Mouse (Mus musculus) Patski (cell line): ENCODE measurements around the gene Ubl3. TPM values are rescaled to one million over a fixed set of nuclear protein-coding genes. Genes with fewer than 3 reads are reported as not detected.

Experiments used
- ATAC-seq: fragments of 100-300 bp; one replicate; pipeline ENCODE4 v1.8.0; 2021
- CTCF ChIA-PET: fragments of 350-600 bp; sonication (Branson Sonifier 250); formaldehyde crosslinking; loops from one replicate; lab custom pipeline; 2022; ENCODE audit warnings: inconsistent platforms; lab: Charles Lee
- POLR2A ChIA-PET: fragments of 350-600 bp; sonication (Branson Sonifier 250); formaldehyde crosslinking; loops from one replicate; lab custom pipeline; 2022; ENCODE audit warnings: antibody characterized with exemption, inconsistent platforms; lab: Charles Lee
- DNase-seq: peaks from one replicate; pipeline ENCODE4 v3.0.0-alpha.2; 2011; ENCODE audit warnings: low read depth, low spot score
- H3K27me3 ChIP-seq: fragments of 371-371 bp; one replicate; pipeline ENCODE4 v1.5.1; 2021
- CTCF ChIP-seq: fragments of 100-300 bp; IDR thresholded peaks from one replicate; pipeline ENCODE4 v1.5.1; 2021
- in situ Hi-C: fragments of 300-500 bp; cut with MboI; formaldehyde crosslinking; loops from 3 replicates; pipeline ENCODE4 v1.11.1; 2018; ENCODE audit warnings: low pct_unique_long_range_greater_than_20kb, mixed read lengths
- polyA plus RNA-seq: library from polyadenylated mRNA; unstranded; gene quantifications from one replicate; pipeline ENCODE4 v1.2.3, GENCODE M21; 2021

The Ubl3 gene
- polyA plus RNA-seq, 1 experiment from 2014 or later, result 131 TPM

DNA sequence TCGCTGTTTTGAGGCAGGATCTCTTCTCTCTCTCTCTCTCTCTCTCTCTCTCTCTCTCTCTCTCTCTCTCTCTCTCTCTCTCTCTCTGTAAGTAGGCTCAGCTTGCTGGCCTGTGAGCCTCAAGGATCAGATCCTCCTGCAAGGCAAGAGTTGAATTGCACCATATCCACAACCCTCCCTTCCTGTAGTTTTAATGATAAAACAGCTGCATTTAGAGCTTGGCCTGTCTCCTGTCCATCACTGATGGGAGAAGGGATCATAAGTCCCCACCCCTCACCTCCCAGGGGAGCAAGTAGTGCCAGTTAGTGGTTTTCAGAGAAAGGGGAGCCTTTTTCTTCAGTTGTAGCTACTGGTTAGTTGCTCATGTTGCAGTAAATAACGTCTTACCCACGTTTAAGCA lies 11.5 kb upstream of the Ubl3 start:
- POLR2A ChIA-PET, result interaction anchor here (0.7 kb wide), 2 partner anchors 40 to 232 kb away, joined by 3 to 5 read pairs; no protein-coding TSS in a partner anchor
- ATAC-seq, result no peak
- TF ChIP-seq CTCF, result no peak
- no peaks in the 10 kb centered on the region for H3K27me3 ChIP-seq
- no peak for DNase-seq
- CTCF ChIA-PET, result no interaction called here
- in situ Hi-C loops, result no loop called here

DNA sequence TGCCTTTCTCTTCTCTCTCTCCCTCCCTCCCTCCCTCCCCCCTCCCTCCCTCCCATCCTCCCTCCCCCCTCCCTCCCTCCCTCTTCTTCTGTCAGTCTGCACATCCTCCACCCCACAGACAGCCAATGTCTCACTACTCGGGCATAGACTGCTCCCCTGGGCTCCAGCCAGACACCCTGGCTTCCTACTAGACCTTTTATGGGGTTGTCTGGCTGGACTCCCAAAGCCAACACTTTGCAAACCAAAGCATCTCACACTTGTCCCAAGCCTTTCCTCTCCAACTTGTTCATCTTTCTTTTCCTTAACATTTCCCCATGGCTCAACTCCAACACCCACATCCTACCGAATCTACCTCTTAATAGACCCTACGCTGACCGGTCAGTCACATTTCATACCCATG lies 10.7 kb upstream of the Ubl3 start:
- in situ Hi-C loops, result no loop called here
- ChIA-PET CTCF (no interaction called here), POLR2A (no interaction called here)
- no peak for DNase-seq
- no peak for TF ChIP-seq CTCF
- no peaks in the 10 kb centered on the region for H3K27me3 ChIP-seq
- no peak for ATAC-seq

DNA sequence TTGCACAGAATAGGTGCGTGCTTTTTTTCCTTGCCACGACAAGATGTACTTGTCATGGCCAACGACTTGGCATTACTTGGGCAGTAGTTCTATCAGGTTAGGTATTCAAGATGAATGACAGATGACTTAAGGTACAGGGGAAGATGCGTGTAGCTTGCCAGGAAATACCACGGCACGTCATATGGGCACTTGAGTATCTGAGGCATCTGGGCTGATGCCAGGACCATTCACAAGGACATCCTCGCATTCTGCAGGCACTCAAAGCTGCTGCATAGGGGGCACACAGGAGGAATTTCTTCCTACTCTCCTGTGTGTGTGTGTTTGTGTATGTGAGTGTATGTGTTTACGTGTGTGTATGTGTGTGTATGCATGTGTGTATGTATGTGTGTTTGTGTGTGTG lies 9.6 kb upstream of the Ubl3 start:
- in situ Hi-C loops, result no loop called here
- CTCF ChIA-PET, result no interaction called here

DNA sequence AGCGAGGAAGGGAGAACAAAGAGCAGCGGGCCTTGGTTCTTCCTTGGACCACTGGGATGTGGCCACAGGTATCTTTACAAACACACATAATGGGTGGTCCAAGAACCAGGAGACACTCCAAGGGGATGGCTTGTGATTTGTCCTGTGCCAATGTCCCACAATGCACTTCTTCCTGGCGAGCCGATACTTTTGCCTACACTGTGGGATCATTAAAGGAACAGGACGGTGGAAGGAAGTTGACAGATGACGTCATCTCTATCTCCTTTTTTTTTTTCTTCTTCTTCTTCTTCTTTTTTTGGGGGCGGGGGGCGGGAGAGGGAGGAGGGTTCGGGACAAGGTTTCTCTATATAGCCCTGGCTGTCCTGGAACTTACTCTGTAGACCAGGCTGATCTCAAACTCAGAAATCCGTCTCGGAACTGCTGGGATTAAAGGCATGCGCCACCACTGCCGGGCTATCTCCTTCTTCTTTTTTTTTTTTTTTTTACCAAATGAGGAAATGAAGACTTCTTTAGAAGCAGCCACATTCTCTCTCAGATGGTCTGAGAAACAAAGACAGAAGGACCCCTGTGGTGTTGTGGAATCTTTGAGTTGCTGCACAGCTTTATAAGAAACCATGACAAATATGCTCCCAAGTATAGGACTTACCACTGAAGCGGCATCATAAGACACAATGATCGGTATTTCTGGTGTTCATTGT lies 6.8 kb upstream of the Ubl3 start:
- DNase-seq (no peak), ATAC-seq (no peak)
- no peak for TF ChIP-seq CTCF
- CTCF ChIA-PET, result no interaction called here
- no peaks in the 10 kb centered on the region for H3K27me3 ChIP-seq
- in situ Hi-C loops, result no loop called here
- POLR2A ChIA-PET, result no interaction called here

More for the DNA sequence above, 9.6 kb upstream of the Ubl3 start:
- TF ChIP-seq CTCF, result no peak
- POLR2A ChIA-PET, result interaction anchor here (0.5 kb wide), 1 partner anchor 421 kb away, joined by 5 read pairs; no protein-coding TSS in a partner anchor
- DNase-seq, result no peak
- no peak for ATAC-seq
- no peaks in the 10 kb centered on the region for H3K27me3 ChIP-seq

DNA sequence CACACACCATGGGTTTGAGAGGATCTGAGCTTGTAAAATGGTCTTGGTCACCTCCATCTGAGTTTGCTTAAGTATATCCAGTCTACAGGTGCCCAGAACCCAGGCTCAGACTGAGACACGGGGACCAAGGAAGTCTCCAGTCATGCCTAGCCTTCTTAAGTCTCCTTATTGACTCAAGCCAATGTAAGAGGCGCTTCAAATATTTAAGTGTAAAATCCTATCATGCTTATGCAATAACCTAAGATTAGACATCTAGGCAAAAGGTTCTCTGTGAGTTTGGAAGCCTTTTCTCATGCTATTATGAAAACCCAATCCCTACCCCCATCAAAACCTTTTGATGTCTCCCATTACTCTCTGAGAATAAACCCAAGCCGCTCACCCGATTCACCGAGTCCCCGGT lies 5.9 kb upstream of the Ubl3 start:
- CTCF ChIA-PET, result no interaction called here
- in situ Hi-C loops, result no loop called here
- DNase-seq (no peak), ATAC-seq (no peak)
- H3K27me3 ChIP-seq, result no peaks in the 10 kb centered on the region
- TF ChIP-seq CTCF, result no peak
- POLR2A ChIA-PET, result no interaction called here

DNA sequence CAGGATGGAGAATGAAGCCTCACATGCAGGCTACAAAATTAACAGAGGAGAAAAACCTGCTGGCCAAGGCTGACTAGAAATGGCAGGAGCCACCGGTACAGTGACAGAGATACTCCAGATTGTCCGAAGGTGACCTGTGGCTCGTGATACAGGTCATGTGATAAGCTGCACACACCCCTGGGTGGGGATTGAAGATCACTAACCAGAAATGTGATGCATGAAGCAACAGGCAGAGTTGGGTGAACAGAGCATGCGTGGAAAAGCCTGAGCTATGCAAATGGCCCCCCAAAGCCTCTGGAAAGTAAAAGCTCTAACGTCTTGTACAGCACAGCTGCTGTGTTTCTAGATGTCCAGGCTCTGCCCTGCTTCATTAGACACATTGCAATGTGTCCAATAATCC lies 3.9 kb upstream of the Ubl3 start:
- ChIA-PET CTCF (interaction anchor here (1.4 kb wide), 1 partner anchor 14 kb away, joined by 3 read pairs; no protein-coding TSS in a partner anchor), POLR2A (no interaction called here)
- ATAC-seq (no peak), DNase-seq (no peak)
- H3K27me3 ChIP-seq, result no peaks in the 10 kb centered on the region
- no peak for TF ChIP-seq CTCF
- in situ Hi-C loops, result no loop called here

DNA sequence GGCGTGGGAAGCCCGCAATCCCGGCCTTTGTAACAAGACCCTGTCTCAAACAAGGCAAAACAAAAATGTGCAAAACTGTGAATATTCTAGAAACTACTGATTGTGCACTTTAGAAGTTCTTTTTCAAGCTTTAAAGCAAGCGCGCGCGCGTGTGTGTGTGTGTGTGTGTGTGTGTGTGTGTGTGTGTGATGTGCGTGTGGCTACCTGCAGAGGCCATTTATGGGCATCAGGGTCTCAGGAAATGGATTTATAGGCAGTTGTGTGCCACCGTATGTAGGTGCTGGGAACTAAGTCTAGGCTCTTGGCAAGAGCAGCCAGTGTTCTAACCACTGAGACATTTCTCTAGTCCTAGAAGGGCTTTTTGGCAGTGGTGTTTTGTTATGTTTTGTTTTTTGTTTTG lies 2.6 kb upstream of the Ubl3 start:
- in situ Hi-C loops, result no loop called here
- DNase-seq (no peak), ATAC-seq (no peak)
- CTCF ChIA-PET, result no interaction called here
- H3K27me3 ChIP-seq, result no peaks in the 10 kb centered on the region
- no peak for TF ChIP-seq CTCF
- POLR2A ChIA-PET, result no interaction called here

DNA sequence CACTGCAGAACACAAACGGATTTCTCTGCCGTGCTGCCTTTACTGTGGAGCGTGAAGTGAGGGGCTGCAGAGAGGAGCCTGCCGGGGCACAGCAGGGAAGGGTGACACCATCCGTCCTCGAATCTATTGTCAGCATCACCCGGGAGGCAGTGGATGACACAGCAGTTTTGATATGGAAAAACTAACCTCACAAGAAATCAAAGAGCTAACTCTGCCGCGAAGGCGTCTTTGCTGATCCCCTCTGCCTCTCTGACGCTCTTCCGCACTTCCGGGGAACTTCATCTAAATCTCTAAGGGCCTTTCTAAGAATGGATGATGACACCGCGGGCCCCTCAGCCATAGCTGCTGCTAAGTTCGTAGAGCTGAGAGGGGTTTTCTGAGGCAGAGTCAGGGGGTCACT lies 2.1 kb upstream of the Ubl3 start:
- TF ChIP-seq CTCF, result no peak
- no peaks in the 10 kb centered on the region for H3K27me3 ChIP-seq
- POLR2A ChIA-PET, result no interaction called here
- in situ Hi-C loops, result loop anchor here (5.0 kb wide), 1 partner anchor 203 kb away; no protein-coding TSS in a partner anchor
- ATAC-seq, result no peak
- no peak for DNase-seq
- CTCF ChIA-PET, result no interaction called here

DNA sequence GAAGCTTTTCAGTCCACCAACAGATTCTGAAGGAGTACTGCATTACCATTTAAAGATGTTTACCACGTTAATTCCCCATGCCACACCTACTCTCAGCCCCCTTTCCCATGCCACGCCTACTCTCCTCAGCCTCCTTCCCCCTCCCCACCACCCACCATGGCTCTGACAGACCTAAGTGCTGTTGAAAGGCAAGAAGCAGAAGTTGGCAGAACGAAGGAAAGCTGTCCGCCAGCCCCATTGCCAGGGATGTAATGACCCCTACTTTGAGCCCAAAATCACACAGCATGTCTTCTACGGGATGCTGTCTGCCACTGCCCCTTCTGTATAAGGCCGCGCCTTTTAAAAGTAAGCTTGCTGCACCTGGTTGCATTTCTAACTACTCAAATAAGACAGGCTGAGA lies 1.7 kb upstream of the Ubl3 start:
- ATAC-seq (no peak), DNase-seq (no peak)
- ChIA-PET POLR2A (no interaction called here), CTCF (no interaction called here)
- in situ Hi-C loops, result loop anchor here (5.0 kb wide), 1 partner anchor 203 kb away; no protein-coding TSS in a partner anchor
- no peak for TF ChIP-seq CTCF
- H3K27me3 ChIP-seq, result no peaks in the 10 kb centered on the region

DNA sequence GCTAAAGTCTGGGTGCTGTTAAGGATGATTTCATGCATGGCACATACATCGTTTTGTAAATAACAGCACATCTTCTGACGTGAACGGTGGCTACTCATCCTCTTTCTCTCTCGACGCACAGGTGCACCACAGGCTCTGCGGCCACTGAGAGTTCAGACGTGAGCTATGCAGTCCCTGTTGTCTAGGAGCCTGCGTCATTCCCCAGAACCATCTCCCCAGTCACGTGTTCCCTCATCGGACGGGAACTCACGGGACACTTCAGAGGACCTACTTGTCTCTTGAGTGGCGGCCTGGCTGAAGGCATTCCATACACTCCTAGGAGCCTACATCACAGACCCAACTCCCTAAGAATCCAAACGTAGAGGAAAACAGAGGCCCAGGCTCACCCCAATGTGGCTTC lies 1.1 kb upstream of the Ubl3 start:
- POLR2A ChIA-PET, result no interaction called here
- in situ Hi-C loops, result loop anchor here (5.0 kb wide), 1 partner anchor 204 kb away; no protein-coding TSS in a partner anchor
- CTCF ChIA-PET, result no interaction called here
- ATAC-seq (no peak), DNase-seq (no peak)
- no peak for TF ChIP-seq CTCF
- no peaks in the 10 kb centered on the region for H3K27me3 ChIP-seq

DNA sequence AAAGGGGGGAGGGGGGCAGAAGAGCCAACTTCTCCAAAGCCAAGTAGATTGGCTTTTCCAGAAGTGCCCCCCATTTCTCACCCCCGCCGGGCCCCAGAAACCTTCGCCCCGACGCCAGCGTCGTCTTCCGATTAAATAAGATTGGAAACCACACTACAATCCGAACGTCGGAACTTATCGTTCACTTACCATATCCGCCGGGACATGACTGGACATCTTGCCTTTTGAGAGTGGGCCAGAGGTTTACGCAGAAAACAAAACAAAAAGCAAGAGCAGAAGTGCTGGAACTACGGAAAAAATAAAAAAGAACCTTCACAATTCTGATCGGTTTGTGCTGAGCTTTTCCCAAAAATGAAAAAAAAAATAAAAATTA lies 839 bp downstream of the Ubl3 start:
- CTCF ChIA-PET, result interaction anchor here (1.0 to 2.2 kb wide), 5 partner anchors 19 to 241 kb away, joined by 3 to 5 read pairs (median 4); no protein-coding TSS in a partner anchor
- no peak for TF ChIP-seq CTCF
- DNase-seq (no peak), ATAC-seq (no peak)
- H3K27me3 ChIP-seq, result no peaks in the 10 kb centered on the region
- POLR2A ChIA-PET, result interaction anchor here (0.6 to 1.7 kb wide), 7 partner anchors 17 to 241 kb away, joined by 3 to 8 read pairs (median 3); no protein-coding TSS in a partner anchor
- in situ Hi-C loops, result loop anchor here (5.0 kb wide), 1 partner anchor 206 kb away; no protein-coding TSS in a partner anchor
